17 mouse cellular contexts compared by ENCODE assay signal in genomic region chr17:55963171-55963570, GRCm38 (mm10). TPM values are rescaled to one million over a fixed set of nuclear protein-coding genes. Genes with fewer than 3 reads are reported as not detected.
DNase-seq lines count a peak whose midpoint lies in the region; ATAC-seq and TF ChIP-seq lines count a peak whose summit lies in the region.
"Had no signal": no experiment of that assay in that cellular context is flagged by ENCODE, and none has a peak within 500 bp of the region (broad histone marks: within the 10 kb centered on the region; RNA-seq: fewer than 3 reads in every experiment).

No protein-coding gene starts in this region.

- intact Hi-C loops in left cerebral cortex, postnatal 25 days (cut with DNase I) = no loop called here

- 0 out of 2 replicates have a peak, but pooled peaks have one; percentile 23 for TF ChIP-seq POLR2A in bone marrow, adult 2 months (IDR thresholded peaks at IDR 0.05; ENCODE audit: borderline replicate concordance, control insufficient read depth, low read depth, low read length)

- peaks cover 55% of the 10 kb centered on the region for H3K36me3 ChIP-seq in forebrain, embryonic 14.5 days (ENCODE audit: control insufficient read depth, insufficient read depth, low read length)
- H3K36me3 ChIP-seq in forebrain, embryonic 13.5 days (ENCODE audit: poor library complexity, severe bottlenecking) = peaks cover 56% of the 10 kb centered on the region
- H3K36me3 ChIP-seq in midbrain, embryonic 10.5 days = peaks cover 76% of the 10 kb centered on the region
- peaks cover 61% of the 10 kb centered on the region for H3K36me3 ChIP-seq in midbrain, embryonic 13.5 days
- H3K36me3 ChIP-seq in macrophage (ENCODE audit: inconsistent target) = peaks cover 27% of the 10 kb centered on the region; the same call in 1 of the 2 replicates

- H3K9me3 ChIP-seq in forebrain, embryonic 14.5 days (replicated peaks; ENCODE audit: control insufficient read depth, low read length) = no peaks in the 10 kb centered on the region
- H3K9me3 ChIP-seq in forebrain, embryonic 13.5 days (replicated peaks) = no peaks in the 10 kb centered on the region
- no peaks in the 10 kb centered on the region for H3K9me3 ChIP-seq in midbrain, embryonic 10.5 days (replicated peaks)
- H3K9me3 ChIP-seq in midbrain, embryonic 13.5 days = no peaks in the 10 kb centered on the region
- H3K9me3 ChIP-seq: forebrain, embryonic 10.5 days; limb, embryonic 13.5 days had no signal

- no peak overlapping the region for H3K4me3 ChIP-seq in forebrain, embryonic 14.5 days (ENCODE audit: low read depth, low read length)
- no peak overlapping the region for H3K4me3 ChIP-seq in forebrain, embryonic 13.5 days
- H3K4me3 ChIP-seq in midbrain, embryonic 10.5 days = no peak overlapping the region
- no peak overlapping the region for H3K4me3 ChIP-seq in midbrain, embryonic 13.5 days (replicated peaks)
- peak overlapping the region; percentile 7 for H3K4me3 ChIP-seq in bone marrow, adult 2 months (replicated peaks; ENCODE audit: control insufficient read depth, low read depth, low read length)
- no peak overlapping the region for H3K4me3 ChIP-seq in macrophage (ENCODE audit: inconsistent target)
- H3K4me3 ChIP-seq: forebrain, embryonic 10.5 days; limb, embryonic 13.5 days had no signal

- no peak for ATAC-seq in forebrain, embryonic 14.5 days
- no peak for ATAC-seq in forebrain, embryonic 13.5 days
- ATAC-seq in midbrain, embryonic 13.5 days = no peak
- no peak for ATAC-seq in frontal cortex, adult (ENCODE audit: low TSS enrichment)
- ATAC-seq: CD4-positive, CD25-positive, alpha-beta regulatory T cell, adult 4 months; midbrain, embryonic 16.5 days had no signal

- H3K4me2 ChIP-seq in forebrain, embryonic 14.5 days (ENCODE audit: low read length) = no peak overlapping the region
- no peak overlapping the region for H3K4me2 ChIP-seq in forebrain, embryonic 13.5 days
- no peak overlapping the region for H3K4me2 ChIP-seq in midbrain, embryonic 13.5 days (replicated peaks)
- H3K4me2 ChIP-seq: limb, embryonic 13.5 days had no signal

- 0 out of 2 replicates have a peak, but pooled peaks have one; percentile 8 for TF ChIP-seq CTCF in bone marrow, adult 2 months (IDR thresholded peaks at IDR 0.05; ENCODE audit: control insufficient read depth, insufficient read depth, low read length)

- no peaks in the 10 kb centered on the region for H3K27me3 ChIP-seq in forebrain, embryonic 14.5 days (replicated peaks; ENCODE audit: control insufficient read depth, insufficient read depth, low read length)
- H3K27me3 ChIP-seq in forebrain, embryonic 13.5 days = no peaks in the 10 kb centered on the region
- no peaks in the 10 kb centered on the region for H3K27me3 ChIP-seq in midbrain, embryonic 10.5 days (ENCODE audit: low read depth, poor library complexity, severe bottlenecking)
- H3K27me3 ChIP-seq in midbrain, embryonic 13.5 days = no peaks in the 10 kb centered on the region
- H3K27me3 ChIP-seq: limb, embryonic 13.5 days had no signal

- no peak overlapping the region for H3K27ac ChIP-seq in forebrain, embryonic 14.5 days (ENCODE audit: low read depth, low read length)
- H3K27ac ChIP-seq in forebrain, embryonic 13.5 days = no peak overlapping the region
- H3K27ac ChIP-seq in midbrain, embryonic 10.5 days (replicated peaks) = no peak overlapping the region
- H3K27ac ChIP-seq in midbrain, embryonic 13.5 days = no peak overlapping the region
- H3K27ac ChIP-seq in bone marrow, adult 2 months (ENCODE audit: control insufficient read depth, insufficient read depth, low read depth, low read length, poor library complexity) = peak overlapping the region; percentile 29
- H3K27ac ChIP-seq in macrophage = peak overlapping the region; percentile 24
- H3K27ac ChIP-seq: forebrain, embryonic 10.5 days; limb, embryonic 13.5 days had no signal

- peak; percentile 20 for DNase-seq in forebrain, embryonic 14.5 days (ENCODE audit: low spot score)
- DNase-seq in midbrain, embryonic 10.5 days (ENCODE audit: low spot score) = peak; percentile 10
- DNase-seq in left cerebral cortex, postnatal 25 days (ENCODE audit: low spot score in 2 of 2) = no peak
- DNase-seq: kidney, adult 8-10 months; layer of hippocampus, adult 9-11 months; spleen, adult 18-20 months; thymus, postnatal 25 days had no signal

- no peak overlapping the region for H3K9ac ChIP-seq in forebrain, embryonic 14.5 days (ENCODE audit: low read length)
- H3K9ac ChIP-seq in forebrain, embryonic 13.5 days = no peak overlapping the region
- H3K9ac ChIP-seq in midbrain, embryonic 13.5 days (replicated peaks) = no peak overlapping the region
- H3K9ac ChIP-seq: limb, embryonic 13.5 days had no signal

- peaks cover 11% of the 10 kb centered on the region; the same call in 1 of the 2 replicates for H3K79me2 ChIP-seq in macrophage (ENCODE audit: inconsistent target)

- H3K4me1 ChIP-seq in forebrain, embryonic 14.5 days (ENCODE audit: control insufficient read depth, insufficient read depth, low read length) = peaks cover 9% of the 10 kb centered on the region
- peaks cover 14% of the 10 kb centered on the region for H3K4me1 ChIP-seq in forebrain, embryonic 13.5 days
- peaks cover 23% of the 10 kb centered on the region for H3K4me1 ChIP-seq in midbrain, embryonic 10.5 days
- H3K4me1 ChIP-seq in midbrain, embryonic 13.5 days (replicated peaks) = peaks cover 22% of the 10 kb centered on the region
- peaks cover 1% of the 10 kb centered on the region for H3K4me1 ChIP-seq in bone marrow, adult 2 months (ENCODE audit: control insufficient read depth, insufficient read depth, low read length)

- 81% methylated on average over 14 of the region's 14 CpGs for WGBS in forebrain, embryonic 14.5 days
- 82% methylated on average over 14 of the region's 14 CpGs for WGBS in forebrain, embryonic 13.5 days
- 92% methylated on average over 14 of the region's 14 CpGs for WGBS in midbrain, embryonic 10.5 days
- WGBS in midbrain, embryonic 13.5 days = 87% methylated on average over 14 of the region's 14 CpGs
- 55% methylated on average over 14 of the region's 14 CpGs for WGBS in bone marrow, adult 2 months
- 27% methylated on average over 14 of the region's 14 CpGs for WGBS in macrophage (ENCODE audit: missing documents)

RNA-seq across cellular contexts. Expression of gene Yju2, which starts 4.3 kb away (rescaled TPM):
- polyA plus RNA-seq in forebrain, embryonic 14.5 days (2014; fragmentation: Nextera tagmentation; extraction: Ambion mirVana) = 25.4 and 26.1 TPM in 2 replicates
- 29.2 and 32.1 TPM in 2 replicates for polyA plus RNA-seq in forebrain, embryonic 13.5 days (2015; fragmentation: Nextera tagmentation; extraction: Ambion mirVana)
- 31.0 and 34.0 TPM in 2 replicates for polyA plus RNA-seq in midbrain, embryonic 10.5 days (2016; fragmentation: Nextera tagmentation; extraction: Ambion mirVana)
- 27.9 and 28.2 TPM in 2 replicates for polyA plus RNA-seq in midbrain, embryonic 13.5 days (2015; fragmentation: Nextera tagmentation; extraction: Ambion mirVana)
- 9.3 and 12.3 TPM in 2 replicates for polyA plus RNA-seq in bone marrow, adult 2 months (2011; ENCODE audit: insufficient read depth, insufficient read length, low replicate concordance, missing spikeins)
- 10 to 100 TPM; 20.7 to 49.9 (median 32.1) TPM for total RNA-seq in macrophage (2018; cell fraction: chromatin; rRNA removed)
- 10 to 100 TPM in 25 of 26 experiments, 1 to 10 TPM in 1; 9.1 to 20.3 (median 13.2) TPM for total RNA-seq in macrophage (2018; cell fraction: cytosol; rRNA removed)
- 10 to 100 TPM; 15.3 to 47.0 (median 25.2) TPM for total RNA-seq in macrophage (2018; cell fraction: nucleus; rRNA removed)
- 10.7 to 11.5 TPM (median 10.8 TPM) in 3 replicates for polyA plus RNA-seq in macrophage (2018)
- total RNA-seq in left cerebral cortex, postnatal 25 days (2021) = 10 to 100 TPM; 15.0 to 15.3 TPM

RNA-seq across cellular contexts. Expression of gene Shd, which starts 7.1 kb away (rescaled TPM):
- 109 and 111 TPM in 2 replicates for polyA plus RNA-seq in forebrain, embryonic 14.5 days (2014; fragmentation: Nextera tagmentation; extraction: Ambion mirVana)
- 102 TPM in 2 replicates for polyA plus RNA-seq in forebrain, embryonic 13.5 days (2015; fragmentation: Nextera tagmentation; extraction: Ambion mirVana)
- polyA plus RNA-seq in midbrain, embryonic 10.5 days (2016; fragmentation: Nextera tagmentation; extraction: Ambion mirVana) = 68.4 and 103 TPM in 2 replicates
- 181 and 184 TPM in 2 replicates for polyA plus RNA-seq in midbrain, embryonic 13.5 days (2015; fragmentation: Nextera tagmentation; extraction: Ambion mirVana)
- polyA plus RNA-seq in bone marrow, adult 2 months (2011; ENCODE audit: insufficient read depth, insufficient read length, low replicate concordance, missing spikeins) = 1.6 TPM in 1 of 2 replicates, not detected in the other
- total RNA-seq in macrophage (2018; cell fraction: chromatin; rRNA removed) = 1 to 10 TPM in 8 of 26 experiments, under 1 TPM in 2, not detected in 16; 0.45 to 2.9 (median 1.9) TPM
- not detected for total RNA-seq in macrophage (2018; cell fraction: cytosol; rRNA removed)
- total RNA-seq in macrophage (2018; cell fraction: nucleus; rRNA removed) = 1 to 10 TPM in 10 of 26 experiments, under 1 TPM in 4, not detected in 12; 0.67 to 3.9 (median 1.4) TPM
- polyA plus RNA-seq in macrophage (2018) = not detected in 3 replicates
- 10 to 100 TPM; 30.9 to 34.4 TPM for total RNA-seq in left cerebral cortex, postnatal 25 days (2021)
- polyA plus RNA-seq: CD4-positive, CD25-positive, alpha-beta regulatory T cell, adult 4 months had no signal

RNA-seq across cellular contexts. Expression of gene Ebi3, which starts 10.7 kb away (rescaled TPM):
- 2.6 and 3.8 TPM in 2 replicates for polyA plus RNA-seq in forebrain, embryonic 14.5 days (2014; fragmentation: Nextera tagmentation; extraction: Ambion mirVana)
- 2.4 and 2.6 TPM in 2 replicates for polyA plus RNA-seq in forebrain, embryonic 13.5 days (2015; fragmentation: Nextera tagmentation; extraction: Ambion mirVana)
- polyA plus RNA-seq in midbrain, embryonic 10.5 days (2016; fragmentation: Nextera tagmentation; extraction: Ambion mirVana) = 2.1 and 2.3 TPM in 2 replicates
- 4.7 and 5.1 TPM in 2 replicates for polyA plus RNA-seq in midbrain, embryonic 13.5 days (2015; fragmentation: Nextera tagmentation; extraction: Ambion mirVana)
- polyA plus RNA-seq in bone marrow, adult 2 months (2011; ENCODE audit: insufficient read depth, insufficient read length, low replicate concordance, missing spikeins) = 8.5 and 34.4 TPM in 2 replicates
- 100 to 1,000 TPM in 4 of 26 experiments, 10 to 100 TPM in 20, 1 to 10 TPM in 2; 5.9 to 185 (median 55.3) TPM for total RNA-seq in macrophage (2018; cell fraction: chromatin; rRNA removed)
- 100 to 1,000 TPM in 19 of 26 experiments, 10 to 100 TPM in 7; 78.9 to 400 (median 225) TPM for total RNA-seq in macrophage (2018; cell fraction: cytosol; rRNA removed)
- total RNA-seq in macrophage (2018; cell fraction: nucleus; rRNA removed) = 100 to 1,000 TPM in 21 of 26 experiments, 10 to 100 TPM in 5; 45.0 to 322 (median 170) TPM
- polyA plus RNA-seq in macrophage (2018) = 47.4 to 91.9 TPM (median 63.3 TPM) in 3 replicates
- total RNA-seq in left cerebral cortex, postnatal 25 days (2021) = 1 to 10 TPM; 2.1 to 2.5 TPM

RNA-seq across cellular contexts. Expression of gene Zfp119b, which starts 13.9 kb away (rescaled TPM):
- 9.8 and 10.3 TPM in 2 replicates for polyA plus RNA-seq in forebrain, embryonic 14.5 days (2014; fragmentation: Nextera tagmentation; extraction: Ambion mirVana)
- 6.6 and 7.3 TPM in 2 replicates for polyA plus RNA-seq in forebrain, embryonic 13.5 days (2015; fragmentation: Nextera tagmentation; extraction: Ambion mirVana)
- 5.4 and 5.8 TPM in 2 replicates for polyA plus RNA-seq in midbrain, embryonic 10.5 days (2016; fragmentation: Nextera tagmentation; extraction: Ambion mirVana)
- polyA plus RNA-seq in midbrain, embryonic 13.5 days (2015; fragmentation: Nextera tagmentation; extraction: Ambion mirVana) = 9.4 and 9.5 TPM in 2 replicates
- polyA plus RNA-seq in bone marrow, adult 2 months (2011; ENCODE audit: insufficient read depth, insufficient read length, low replicate concordance, missing spikeins) = 1.4 TPM in 1 of 2 replicates, not detected in the other
- 1 to 10 TPM; 1.9 to 8.2 (median 5.8) TPM for total RNA-seq in macrophage (2018; cell fraction: chromatin; rRNA removed)
- 1 to 10 TPM; 2.8 to 7.3 (median 5.1) TPM for total RNA-seq in macrophage (2018; cell fraction: cytosol; rRNA removed)
- total RNA-seq in macrophage (2018; cell fraction: nucleus; rRNA removed) = 10 to 100 TPM in 4 of 26 experiments, 1 to 10 TPM in 22; 4.4 to 16.1 (median 7.0) TPM
- polyA plus RNA-seq in macrophage (2018) = 4.5 to 7.3 TPM (median 5.6 TPM) in 3 replicates
- total RNA-seq in left cerebral cortex, postnatal 25 days (2021) = 1 to 10 TPM; 3.5 to 4.0 TPM

RNA-seq across cellular contexts. Expression of gene Fsd1, which starts 23.1 kb away (rescaled TPM):
- 106 and 121 TPM in 2 replicates for polyA plus RNA-seq in forebrain, embryonic 14.5 days (2014; fragmentation: Nextera tagmentation; extraction: Ambion mirVana)
- polyA plus RNA-seq in forebrain, embryonic 13.5 days (2015; fragmentation: Nextera tagmentation; extraction: Ambion mirVana) = 96.0 and 113 TPM in 2 replicates
- 78.4 and 95.0 TPM in 2 replicates for polyA plus RNA-seq in midbrain, embryonic 10.5 days (2016; fragmentation: Nextera tagmentation; extraction: Ambion mirVana)
- 135 and 136 TPM in 2 replicates for polyA plus RNA-seq in midbrain, embryonic 13.5 days (2015; fragmentation: Nextera tagmentation; extraction: Ambion mirVana)
- polyA plus RNA-seq in bone marrow, adult 2 months (2011; ENCODE audit: insufficient read depth, insufficient read length, low replicate concordance, missing spikeins) = not detected in 2 replicates
- total RNA-seq in macrophage (2018; cell fraction: chromatin; rRNA removed) = 1 to 10 TPM in 1 of 26 experiments, not detected in 25; 1.2 TPM
- total RNA-seq in macrophage (2018; cell fraction: cytosol; rRNA removed) = not detected
- total RNA-seq in macrophage (2018; cell fraction: nucleus; rRNA removed) = not detected
- not detected in 3 replicates for polyA plus RNA-seq in macrophage (2018)
- 10 to 100 TPM; 70.5 to 78.8 TPM for total RNA-seq in left cerebral cortex, postnatal 25 days (2021)
- total RNA-seq: hematopoietic stem cell, adult 5-6 weeks had no signal

Comparison
In these comparisons a context has a peak if more than half of its experiments do, and no peak if none do; other contexts are left out.
1. DNase-seq: peak in forebrain, embryonic 14.5 days (single experiment) and midbrain, embryonic 10.5 days (single experiment); none in left cerebral cortex, postnatal 25 days (0 of 2).
2. H3K27ac ChIP-seq: peak in bone marrow, adult 2 months (single experiment) and macrophage (single experiment); none in forebrain, embryonic 14.5 days (single experiment), forebrain, embryonic 13.5 days (single experiment), midbrain, embryonic 10.5 days (single experiment) and midbrain, embryonic 13.5 days (single experiment).
3. RNA of gene Shd, which starts 7.1 kb away (polyA plus RNA-seq): 181 to 184 TPM in midbrain, embryonic 13.5 days, 109 to 111 TPM in forebrain, embryonic 14.5 days, 102 TPM in forebrain, embryonic 13.5 days and 68.4 to 103 TPM in midbrain, embryonic 10.5 days; 1.6 TPM in bone marrow, adult 2 months and not detected in macrophage; every median in the first group is over 10 times any median in the second.